Mouse (Mus musculus): ENCODE measurements around the gene Pde2a. TPM values are rescaled to one million over a fixed set of nuclear protein-coding genes. Genes with fewer than 3 reads are reported as not detected.

Gene Pde2a
- polyA plus RNA-seq, 1 experiment: 17.6 TPM

DNA sequence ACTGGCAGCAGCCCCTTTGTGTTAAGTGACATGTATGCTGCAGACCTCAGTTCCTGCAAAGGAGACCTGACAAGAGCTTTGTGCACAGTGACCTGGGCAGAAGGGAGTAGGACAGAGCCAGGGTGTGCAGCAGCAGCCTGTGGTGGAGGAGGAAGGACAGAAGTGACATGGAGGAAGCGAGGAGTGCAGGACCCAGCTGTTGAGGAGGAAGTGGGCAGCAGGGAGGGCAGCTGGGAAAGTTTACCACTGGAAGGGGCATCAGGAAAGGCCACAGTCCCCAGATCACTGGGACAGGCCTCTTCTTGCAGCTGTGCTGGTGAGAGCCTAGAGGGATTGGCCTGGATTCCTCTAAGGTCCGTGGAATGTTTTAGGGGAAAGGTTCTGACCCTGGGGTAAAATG is 41.8 kb upstream of the Pde2a start:
- Histone ChIP-seq H3K4me3 (ENCODE audit: low read depth, low read length) (no peak overlapping the region), H3K36me3 (ENCODE audit: control insufficient read depth, insufficient read depth, low read length) (peaks cover 8% of the 10 kb centered on the region; the same call in 1 of the 2 replicates), H3K27me3 (ENCODE audit: control insufficient read depth, insufficient read depth, low read length) (no peaks in the 10 kb centered on the region), H3K4me1 (ENCODE audit: control insufficient read depth, insufficient read depth, insufficient read length, low read length) (peaks cover 15% of the 10 kb centered on the region), H3K27ac (ENCODE audit: insufficient read depth, low read depth, low read length) (no peak overlapping the region)
- WGBS: 68% methylated on average over 2 of the region's 2 CpGs
- TF ChIP-seq CTCF (IDR thresholded peaks at IDR 0.05; ENCODE audit: extremely low read depth, insufficient read length, insufficient replicate concordance, low read depth, low read length): no peak
- no peak for TF ChIP-seq POLR2A (IDR thresholded peaks at IDR 0.05; ENCODE audit: low read depth, low read length)

DNA sequence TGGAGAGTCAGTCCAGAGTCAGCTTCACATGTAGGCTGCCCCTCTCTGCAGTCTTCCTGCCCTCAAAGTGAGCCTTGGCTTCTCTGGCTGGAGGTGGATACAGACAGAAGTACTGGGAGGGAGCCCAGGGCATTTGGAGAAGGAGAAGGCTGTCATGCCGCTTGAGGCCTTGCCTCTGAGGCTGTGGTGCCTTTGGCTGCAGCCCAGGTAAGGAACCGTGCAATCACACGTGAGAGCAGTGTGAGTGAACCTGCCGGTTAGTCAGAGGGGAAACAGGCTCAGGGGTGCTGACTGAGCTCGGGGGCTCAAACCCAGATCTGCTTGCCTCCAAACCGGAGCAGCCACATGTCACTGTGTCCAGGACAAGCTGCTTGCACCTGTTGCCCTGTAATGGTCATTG is 40.0 kb upstream of the Pde2a start:
- Histone ChIP-seq H3K27me3 (ENCODE audit: control insufficient read depth, insufficient read depth, low read length) (no peaks in the 10 kb centered on the region), H3K4me1 (ENCODE audit: control insufficient read depth, insufficient read depth, insufficient read length, low read length) (peaks cover 17% of the 10 kb centered on the region), H3K4me3 (ENCODE audit: low read depth, low read length) (no peak overlapping the region), H3K36me3 (ENCODE audit: control insufficient read depth, insufficient read depth, low read length) (peaks cover 9% of the 10 kb centered on the region), H3K27ac (ENCODE audit: insufficient read depth, low read depth, low read length) (no peak overlapping the region)
- 75% methylated on average over 6 of the region's 6 CpGs for WGBS
- TF ChIP-seq POLR2A (IDR thresholded peaks at IDR 0.05; ENCODE audit: low read depth, low read length): no peak
- TF ChIP-seq CTCF (IDR thresholded peaks at IDR 0.05; ENCODE audit: extremely low read depth, insufficient read length, insufficient replicate concordance, low read depth, low read length): no peak

DNA sequence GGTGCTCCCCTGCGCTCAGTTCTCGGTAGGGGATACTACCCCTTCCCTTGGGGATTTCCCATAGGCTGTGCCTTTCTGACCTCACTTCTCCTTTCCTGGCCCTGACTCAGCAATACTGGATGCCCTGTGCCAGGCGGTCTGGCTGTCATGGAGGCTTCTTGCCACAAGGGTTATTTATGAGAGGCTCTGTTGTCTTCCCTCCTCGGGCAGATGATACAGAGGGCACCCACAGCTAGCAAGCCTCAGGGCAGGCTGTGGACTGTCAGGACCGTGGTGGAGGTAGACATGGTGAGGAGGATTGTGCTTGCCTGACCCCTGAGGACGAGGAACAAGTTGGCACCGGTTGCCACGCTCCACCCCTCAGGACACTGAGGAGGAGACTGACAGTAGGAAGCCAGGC is 39.1 kb upstream of the Pde2a start:
- Histone ChIP-seq H3K27me3 (ENCODE audit: control insufficient read depth, insufficient read depth, low read length) (no peaks in the 10 kb centered on the region), H3K36me3 (ENCODE audit: control insufficient read depth, insufficient read depth, low read length) (peaks cover 15% of the 10 kb centered on the region), H3K4me3 (ENCODE audit: low read depth, low read length) (no peak overlapping the region), H3K4me1 (ENCODE audit: control insufficient read depth, insufficient read depth, insufficient read length, low read length) (peaks cover 13% of the 10 kb centered on the region), H3K27ac (ENCODE audit: insufficient read depth, low read depth, low read length) (no peak overlapping the region)
- TF ChIP-seq CTCF (IDR thresholded peaks at IDR 0.05; ENCODE audit: extremely low read depth, insufficient read length, insufficient replicate concordance, low read depth, low read length): no peak
- TF ChIP-seq POLR2A (IDR thresholded peaks at IDR 0.05; ENCODE audit: low read depth, low read length): no peak
- 75% methylated on average over 8 of the region's 8 CpGs for WGBS

DNA sequence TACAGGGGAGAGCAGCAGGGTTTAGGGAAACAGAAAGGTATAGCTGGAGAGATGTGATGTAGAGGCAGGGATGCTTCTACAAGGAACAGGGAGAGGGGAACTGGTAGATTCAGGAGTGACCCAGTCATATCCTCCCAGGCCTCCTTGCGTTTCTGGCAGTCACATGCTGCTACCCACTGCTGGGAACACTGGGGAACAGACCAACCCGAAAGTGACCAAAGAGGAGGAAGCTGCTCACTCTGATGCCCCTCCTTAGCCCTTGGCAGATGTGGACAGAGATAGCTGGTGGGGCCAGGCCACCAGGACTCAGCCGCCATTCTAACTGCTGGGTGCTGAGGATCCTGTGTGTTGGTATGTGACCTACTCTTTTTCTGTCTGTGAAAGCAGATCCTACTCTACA is 37.7 kb upstream of the Pde2a start:
- TF ChIP-seq POLR2A (IDR thresholded peaks at IDR 0.05; ENCODE audit: low read depth, low read length) (no peak), CTCF (IDR thresholded peaks at IDR 0.05; ENCODE audit: extremely low read depth, insufficient read length, insufficient replicate concordance, low read depth, low read length) (no peak)
- no peaks in the 10 kb centered on the region for H3K27me3 ChIP-seq (ENCODE audit: control insufficient read depth, insufficient read depth, low read length)
- H3K4me3 ChIP-seq (ENCODE audit: low read depth, low read length): no peak overlapping the region
- 83% methylated on average over 3 of the region's 3 CpGs for WGBS
- H3K4me1 ChIP-seq (ENCODE audit: control insufficient read depth, insufficient read depth, insufficient read length, low read length): peaks cover 10% of the 10 kb centered on the region
- peaks cover 29% of the 10 kb centered on the region for H3K36me3 ChIP-seq (ENCODE audit: control insufficient read depth, insufficient read depth, low read length)
- no peak overlapping the region for H3K27ac ChIP-seq (ENCODE audit: insufficient read depth, low read depth, low read length)

DNA sequence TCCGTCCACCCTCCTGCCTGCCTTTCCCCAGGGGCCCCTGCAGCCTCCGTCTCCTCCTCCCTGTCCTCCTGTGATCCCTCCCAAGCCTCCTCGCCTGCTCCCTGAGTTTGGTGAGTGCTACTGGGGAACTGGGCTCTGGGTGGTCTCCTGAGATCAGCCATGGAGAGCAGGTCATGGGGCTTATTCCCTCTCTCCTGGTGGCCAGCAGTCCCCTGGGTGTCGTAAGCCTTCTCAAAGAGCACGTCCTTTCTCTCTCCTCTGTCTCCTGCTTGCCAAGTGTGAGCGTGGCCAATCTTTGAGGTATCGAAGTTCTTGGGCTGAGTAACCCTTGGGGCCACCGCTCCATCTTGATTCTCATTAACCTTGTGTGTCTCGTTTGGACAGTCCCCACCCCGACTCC is 36.6 kb upstream of the Pde2a start:
- H3K27ac ChIP-seq (ENCODE audit: insufficient read depth, low read depth, low read length): no peak overlapping the region

DNA sequence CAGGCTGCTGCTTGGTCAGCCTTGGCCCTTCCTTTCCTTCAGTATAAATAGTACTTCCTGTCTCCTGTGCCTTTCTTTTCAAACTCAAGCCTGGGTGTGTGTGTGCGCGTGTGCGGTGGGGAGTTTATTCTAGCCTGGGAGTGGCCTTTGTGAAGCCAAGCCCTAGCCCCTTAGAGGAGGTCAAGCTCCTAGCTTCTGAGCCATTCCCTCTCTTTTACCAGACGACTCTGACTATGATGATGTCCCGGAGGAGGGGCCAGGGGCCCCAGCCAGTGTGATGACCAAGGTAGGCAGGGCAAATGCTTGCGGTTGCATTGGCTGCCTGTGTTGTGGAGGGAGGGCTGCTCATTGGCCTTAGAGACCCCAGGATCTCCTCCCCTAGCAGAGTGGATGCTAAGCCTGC is 36.2 kb upstream of the Pde2a start:
- no peak overlapping the region for H3K27ac ChIP-seq (ENCODE audit: insufficient read depth, low read depth, low read length)
- 55% methylated on average over 6 of the region's 6 CpGs for WGBS
- no peak overlapping the region for H3K4me3 ChIP-seq (ENCODE audit: low read depth, low read length)
- 0 out of 2 replicates have a peak, but pooled peaks cover 4% of the 10 kb centered on the region for H3K4me1 ChIP-seq (ENCODE audit: control insufficient read depth, insufficient read depth, insufficient read length, low read length)
- TF ChIP-seq POLR2A (IDR thresholded peaks at IDR 0.05; ENCODE audit: low read depth, low read length): no peak
- TF ChIP-seq CTCF (IDR thresholded peaks at IDR 0.05; ENCODE audit: extremely low read depth, insufficient read length, insufficient replicate concordance, low read depth, low read length): no peak
- H3K36me3 ChIP-seq (ENCODE audit: control insufficient read depth, insufficient read depth, low read length): peaks cover 41% of the 10 kb centered on the region
- no peaks in the 10 kb centered on the region for H3K27me3 ChIP-seq (ENCODE audit: control insufficient read depth, insufficient read depth, low read length)

More for the DNA sequence above, 36.6 kb upstream of the Pde2a start:
- Histone ChIP-seq H3K27me3 (ENCODE audit: control insufficient read depth, insufficient read depth, low read length) (no peaks in the 10 kb centered on the region), H3K4me3 (ENCODE audit: low read depth, low read length) (no peak overlapping the region), H3K36me3 (ENCODE audit: control insufficient read depth, insufficient read depth, low read length) (peaks cover 37% of the 10 kb centered on the region), H3K4me1 (ENCODE audit: control insufficient read depth, insufficient read depth, insufficient read length, low read length) (0 out of 2 replicates have a peak, but pooled peaks cover 4% of the 10 kb centered on the region)
- WGBS: 64% methylated on average over 10 of the region's 10 CpGs
- no peak for TF ChIP-seq CTCF (IDR thresholded peaks at IDR 0.05; ENCODE audit: extremely low read depth, insufficient read length, insufficient replicate concordance, low read depth, low read length)
- TF ChIP-seq POLR2A (IDR thresholded peaks at IDR 0.05; ENCODE audit: low read depth, low read length): no peak

DNA sequence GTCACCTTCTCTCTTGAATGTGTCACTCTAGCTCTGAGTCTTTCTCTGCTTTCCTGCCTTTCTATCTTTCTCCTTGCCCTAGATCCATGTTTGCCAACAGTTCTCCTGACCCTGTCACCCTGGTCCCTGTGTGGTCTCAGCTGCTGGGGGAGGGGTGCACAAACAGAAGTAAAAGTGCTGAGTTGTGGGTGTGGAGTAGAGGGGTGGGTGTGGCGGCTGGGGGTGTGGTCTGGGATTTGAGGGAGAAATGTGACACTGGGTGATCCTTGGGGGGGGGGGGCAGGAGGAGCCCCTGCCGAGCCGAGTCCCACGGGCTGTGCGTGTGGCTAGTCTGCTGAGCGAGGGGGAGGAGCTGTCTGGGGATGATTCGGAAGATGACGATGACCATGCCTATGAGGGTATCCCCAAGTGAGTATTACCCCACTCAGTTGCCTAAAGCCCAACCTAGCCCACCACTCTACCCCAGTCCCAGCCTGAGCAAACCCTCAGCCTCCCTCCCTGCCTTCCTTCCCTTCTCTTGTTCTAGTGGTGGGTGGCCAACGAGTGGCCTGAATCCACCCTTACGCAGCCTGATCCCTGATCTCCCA is 35.5 kb upstream of the Pde2a start:
- Histone ChIP-seq H3K4me1 (ENCODE audit: control insufficient read depth, insufficient read depth, insufficient read length, low read length) (0 out of 2 replicates have a peak, but pooled peaks cover 4% of the 10 kb centered on the region), H3K27me3 (ENCODE audit: control insufficient read depth, insufficient read depth, low read length) (no peaks in the 10 kb centered on the region), H3K36me3 (ENCODE audit: control insufficient read depth, insufficient read depth, low read length) (peaks cover 47% of the 10 kb centered on the region), H3K4me3 (ENCODE audit: low read depth, low read length) (no peak overlapping the region), H3K27ac (ENCODE audit: insufficient read depth, low read depth, low read length) (no peak overlapping the region)
- no peak for TF ChIP-seq CTCF (IDR thresholded peaks at IDR 0.05; ENCODE audit: extremely low read depth, insufficient read length, insufficient replicate concordance, low read depth, low read length)
- 83% methylated on average over 9 of the region's 10 CpGs for WGBS

Measured in small intestine, adult 2 months (tissue).